Mouse (Mus musculus): ENCODE results near the gene Gm20865. TPM values are rescaled to one million over a fixed set of nuclear protein-coding genes. Genes with fewer than 3 reads are reported as not detected.
"Not testable (repeated sequence)": the region's sequence is repeated elsewhere in the genome, so short reads cannot be mapped to it uniquely, and the experiment has no call there.

Gm20865 gene
- not detected in 2 replicates for polyA plus RNA-seq (2015; fragmentation: Nextera tagmentation; extraction: Ambion mirVana)

DNA sequence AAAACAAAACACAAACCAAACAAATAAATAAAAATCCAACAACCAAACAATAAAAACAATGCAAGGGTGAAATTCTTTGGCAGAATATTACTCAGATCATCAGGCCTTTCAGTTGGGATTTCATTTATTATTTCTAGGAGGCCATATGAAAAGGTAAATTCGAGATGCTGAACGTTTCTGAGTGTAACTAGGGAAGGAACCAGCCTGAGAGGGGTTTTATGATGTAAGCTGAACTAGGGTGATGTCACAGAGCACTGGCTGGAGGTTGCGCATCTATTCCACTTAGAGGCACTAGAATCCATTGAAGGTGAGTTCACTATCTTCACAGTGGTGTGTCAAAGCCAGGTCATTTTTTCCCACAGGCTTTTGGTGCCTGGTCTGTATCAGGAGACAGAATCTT, at the start of gene Gm20865:
Gene Gm20865, plus strand, starts transcription at position 301 of the 400 bp plus-strand sequence.
- H3K36me3 ChIP-seq (ENCODE audit: control insufficient read depth, insufficient read depth); H3K4me2 ChIP-seq (ENCODE audit: low read length); H3K9ac ChIP-seq (replicated peaks; ENCODE audit: low read depth, low read length); H3K27ac ChIP-seq (ENCODE audit: low read length); H3K4me1 ChIP-seq (replicated peaks; ENCODE audit: control insufficient read depth, insufficient read depth, low read length); H3K27me3 ChIP-seq (replicated peaks; ENCODE audit: control insufficient read depth, insufficient read depth, low read length); ATAC-seq; H3K9me3 ChIP-seq (ENCODE audit: control insufficient read depth, low read length); H3K4me3 ChIP-seq (replicated peaks; ENCODE audit: low read length): not testable (repeated sequence)
- no CpG with 5 or more reads among the region's 3 CpGs for WGBS

Other genes with a start within 250 kb of the Gm20865 start
- gene Gm29866, start 247.9 kb upstream of the Gm20865 start, polyA plus RNA-seq (2015; fragmentation: Nextera tagmentation; extraction: Ambion mirVana) = not detected in 2 replicates
- not detected in 2 replicates for gene Gm20909, start 77.0 kb upstream of the Gm20865 start, polyA plus RNA-seq (2015; fragmentation: Nextera tagmentation; extraction: Ambion mirVana)

All from forebrain, embryonic 16.5 days (tissue).